Mouse (Mus musculus) kidney, embryonic 16.5 days (tissue): ENCODE data around the gene Exoc3l. TPM values are rescaled to one million over a fixed set of nuclear protein-coding genes. Genes with fewer than 3 reads are reported as not detected.
A peak's percentile ranks its signal among the peaks of the same experiment; 100 is the strongest.

Source experiments
- ATAC-seq: fragments of 200-750 bp; cut with Nextera tagmentation; 2 replicates; pipeline ENCODE4 v1.8.0; 2017; ENCODE audit warnings: moderate TSS enrichment; ENCODE audit not compliant: low FRiP score, low TSS enrichment
- H3K27ac ChIP-seq: fragments of 300-500 bp; sonication (generic); 2 replicates; pipeline ENCODE4 v1.5.1; 2014; ENCODE audit warnings: low read length
- H3K27me3 ChIP-seq: fragments of 300-500 bp; sonication (generic); 2 replicates; pipeline ENCODE4 v1.6.1; 2014; ENCODE audit warnings: low read length, control low read depth, mixed read lengths; ENCODE audit not compliant: insufficient read depth
- H3K36me3 ChIP-seq: fragments of 300-500 bp; sonication (generic); 2 replicates; pipeline ENCODE4 v1.6.1; 2014; ENCODE audit warnings: low read length, control low read depth, mixed read lengths; ENCODE audit not compliant: insufficient read depth
- H3K4me1 ChIP-seq: fragments of 300-500 bp; sonication (generic); 2 replicates; pipeline ENCODE4 v1.6.1; 2014; ENCODE audit warnings: low read length, control low read depth, mixed read lengths; ENCODE audit not compliant: insufficient read depth
- H3K4me2 ChIP-seq: fragments of 300-500 bp; sonication (generic); replicated peaks from 2 replicates; pipeline ENCODE4 v1.6.1; 2014; ENCODE audit warnings: low read depth, low read length
- H3K4me3 ChIP-seq: fragments of 300-500 bp; sonication (generic); 2 replicates; pipeline ENCODE4 v1.5.1; 2014; ENCODE audit warnings: mild to moderate bottlenecking, low read length
- H3K9ac ChIP-seq: fragments of 300-500 bp; sonication (generic); replicated peaks from 2 replicates; pipeline ENCODE4 v1.6.1; 2014; ENCODE audit warnings: low read length
- H3K9me3 ChIP-seq: fragments of 300-500 bp; sonication (generic); 2 replicates; pipeline ENCODE4 v1.6.1; 2016; ENCODE audit warnings: low read length, control low read depth
- WGBS: fragments of 180-500 bp; shearing (Covaris S2); extraction: QIAGEN DNeasy Blood & Tissue Kit; methylation state at CpG from one replicate; pipeline ENCODE4 v1.1.7; 2014; 5-methylcytosine and 5-hydroxymethylcytosine counted together
- polyA plus RNA-seq: library from polyadenylated mRNA; unstranded; fragments of >200 nt; fragmentation: Nextera tagmentation; extraction: Ambion mirVana; gene quantifications from 2 replicates; pipeline ENCODE4 v1.2.1, GENCODE M21; 2015

Exoc3l gene
- polyA plus RNA-seq, 1 experiment from 2014 or later, result 32.1 TPM

- no peak overlapping the region for H3K27ac ChIP-seq
- peaks cover 3% of the 10 kb centered on the region; the same call in 1 of the 2 replicates for H3K9me3 ChIP-seq
- ATAC-seq, result no peak
- H3K36me3 ChIP-seq, result no peaks in the 10 kb centered on the region
- H3K4me1 ChIP-seq, result peaks cover 35% of the 10 kb centered on the region
- 40% methylated on average over 16 of the region's 16 CpGs for WGBS
- peak overlapping the region; percentile 94 for H3K4me2 ChIP-seq
- H3K4me3 ChIP-seq, result peak overlapping the region; percentile 82; the same call in 1 of the 2 replicates
- peaks cover 81% of the 10 kb centered on the region for H3K27me3 ChIP-seq
- no peak overlapping the region for H3K9ac ChIP-seq
Observed at GRCm38 (mm10) chr8:105263244-105263912, 32.5 kb downstream of the Exoc3l start.

GRCm38 (mm10) chr8:105261326-105261980, 34.4 kb downstream of the Exoc3l start:
- no peaks in the 10 kb centered on the region for H3K36me3 ChIP-seq
- H3K9ac ChIP-seq, result no peak overlapping the region
- H3K27ac ChIP-seq, result no peak overlapping the region
- peaks cover 3% of the 10 kb centered on the region; the same call in 1 of the 2 replicates for H3K9me3 ChIP-seq
- no peak overlapping the region for H3K4me3 ChIP-seq
- peaks cover 30% of the 10 kb centered on the region for H3K4me1 ChIP-seq
- WGBS, result 82% methylated on average over 12 of the region's 12 CpGs
- H3K27me3 ChIP-seq, result peaks cover 72% of the 10 kb centered on the region
- no peak for ATAC-seq
- no peak overlapping the region for H3K4me2 ChIP-seq

- Histone ChIP-seq H3K9ac (no peak overlapping the region), H3K9me3 (peaks cover 3% of the 10 kb centered on the region; the same call in 1 of the 2 replicates), H3K4me2 (no peak overlapping the region; the same call in 1 of the 2 replicates), H3K4me3 (no peak overlapping the region), H3K4me1 (peaks cover 30% of the 10 kb centered on the region), H3K27ac (no peak overlapping the region), H3K27me3 (peaks cover 71% of the 10 kb centered on the region), H3K36me3 (no peaks in the 10 kb centered on the region)
- ATAC-seq, result no peak
- 65% methylated on average over 7 of the region's 7 CpGs for WGBS
Observed at GRCm38 (mm10) chr8:105260371-105261099, 35.4 kb downstream of the Exoc3l start.

GRCm38 (mm10) chr8:105259721-105260320, 36.1 kb downstream of the Exoc3l start:
- Histone ChIP-seq H3K36me3 (no peaks in the 10 kb centered on the region), H3K4me2 (peak overlapping the region; percentile 73), H3K4me1 (peaks cover 26% of the 10 kb centered on the region), H3K4me3 (peak overlapping the region; percentile 44), H3K9me3 (peaks cover 3% of the 10 kb centered on the region; the same call in 1 of the 2 replicates), H3K27ac (no peak overlapping the region), H3K9ac (peak overlapping the region; percentile 48), H3K27me3 (peaks cover 65% of the 10 kb centered on the region)
- WGBS, result 4% methylated on average over 30 of the region's 30 CpGs
- peak; percentile 32; the same call in 1 of the 2 replicates for ATAC-seq

GRCm38 (mm10) chr8:105258911-105259720, 36.8 kb downstream of the Exoc3l start:
- Histone ChIP-seq H3K9ac (peak overlapping the region; percentile 48), H3K9me3 (peaks cover 3% of the 10 kb centered on the region; the same call in 1 of the 2 replicates), H3K4me2 (peak overlapping the region; percentile 73), H3K27me3 (peaks cover 65% of the 10 kb centered on the region), H3K4me3 (peak overlapping the region; percentile 44), H3K27ac (no peak overlapping the region), H3K36me3 (no peaks in the 10 kb centered on the region), H3K4me1 (peaks cover 26% of the 10 kb centered on the region)
- 2% methylated on average over 55 of the region's 55 CpGs for WGBS
- peak; percentile 37; the same call in 1 of the 2 replicates for ATAC-seq

GRCm38 (mm10) chr8:105257318-105258114, 38.4 kb downstream of the Exoc3l start:
- Histone ChIP-seq H3K27me3 (peaks cover 56% of the 10 kb centered on the region), H3K36me3 (0 out of 2 replicates have a peak, but pooled peaks cover 3% of the 10 kb centered on the region), H3K4me1 (peaks cover 27% of the 10 kb centered on the region), H3K27ac (no peak overlapping the region), H3K4me3 (no peak overlapping the region), H3K9me3 (peaks cover 3% of the 10 kb centered on the region; the same call in 1 of the 2 replicates), H3K9ac (no peak overlapping the region), H3K4me2 (no peak overlapping the region)
- 63% methylated on average over 7 of the region's 7 CpGs for WGBS
- no peak for ATAC-seq

GRCm38 (mm10) chr8:105254966-105255350, 40.9 kb downstream of the Exoc3l start, which contains the start of gene B3gnt9:
Gene B3gnt9 (minus strand): TSS chr8:105255153.
- peak within 1 kb of the TSS; percentile 73 for H3K9ac ChIP-seq
- ATAC-seq, result peak; percentile 74
- peaks cover 26% of the 10 kb centered on the region for H3K4me1 ChIP-seq
- peak within 1 kb of the TSS; percentile 64 for H3K4me3 ChIP-seq
- H3K27me3 ChIP-seq, result peaks cover 34% of the 10 kb centered on the region
- H3K9me3 ChIP-seq, result no peaks in the 10 kb centered on the region
- H3K4me2 ChIP-seq, result peak within 1 kb of the TSS; percentile 97
- peaks cover 26% of the 10 kb centered on the region for H3K36me3 ChIP-seq
- WGBS, result 2% methylated on average over 14 of the region's 14 CpGs
- peak within 1 kb of the TSS; percentile 68 for H3K27ac ChIP-seq

- Histone ChIP-seq H3K4me3 (peak overlapping the region; percentile 64), H3K9me3 (no peaks in the 10 kb centered on the region), H3K4me1 (peaks cover 21% of the 10 kb centered on the region), H3K9ac (peak overlapping the region; percentile 73), H3K36me3 (peaks cover 31% of the 10 kb centered on the region), H3K4me2 (peak overlapping the region; percentile 97), H3K27ac (peak overlapping the region; percentile 68), H3K27me3 (peaks cover 30% of the 10 kb centered on the region)
- ATAC-seq, result peak; percentile 86
- under 1% methylated on average over 71 of the region's 74 CpGs for WGBS
Observed at GRCm38 (mm10) chr8:105254152-105254965, 41.5 kb downstream of the Exoc3l start.
